Mouse (Mus musculus): ENCODE results near the gene Bean1. TPM values are rescaled to one million over a fixed set of nuclear protein-coding genes. Genes with fewer than 3 reads are reported as not detected.

Bean1 gene
- polyA plus RNA-seq, 2 experiments: 1.7 to 4.5 TPM

DNA sequence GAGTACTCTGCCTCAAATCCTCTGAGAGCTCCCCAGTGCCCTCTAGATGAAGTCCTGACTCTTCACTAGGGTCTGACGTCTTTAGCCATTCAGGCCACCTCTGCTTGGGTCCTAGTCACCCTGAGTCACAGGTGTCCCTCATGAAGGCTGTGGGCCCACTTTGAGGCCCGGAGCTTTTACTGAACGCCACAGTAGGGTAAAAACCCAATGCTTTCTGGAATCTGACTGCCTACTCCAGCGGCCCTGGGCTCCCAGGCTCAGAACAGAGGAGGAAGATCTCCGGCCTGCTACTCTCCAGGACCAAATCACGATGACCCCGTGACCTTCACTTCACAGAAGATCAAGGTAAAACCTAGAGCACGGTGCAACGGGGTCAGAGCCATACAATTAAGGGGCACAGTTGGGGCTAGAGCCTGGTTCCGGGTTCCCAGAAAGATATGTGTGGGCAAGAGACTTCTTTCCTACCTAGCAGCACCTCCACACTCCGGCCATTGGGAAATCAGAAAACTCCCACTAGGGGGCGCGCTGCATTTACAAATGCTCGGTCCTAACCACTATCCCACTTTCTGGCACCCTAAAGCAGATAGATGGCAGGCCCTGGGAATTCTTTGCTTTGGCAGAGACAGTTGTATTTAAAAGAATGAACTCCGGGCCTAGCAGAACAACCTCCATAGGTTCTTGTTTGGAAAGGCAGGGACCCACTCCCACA is 24.1 kb upstream of the Bean1 start:
- peak; percentile 72 for ATAC-seq (ENCODE audit: low FRiP score, low read depth)

DNA sequence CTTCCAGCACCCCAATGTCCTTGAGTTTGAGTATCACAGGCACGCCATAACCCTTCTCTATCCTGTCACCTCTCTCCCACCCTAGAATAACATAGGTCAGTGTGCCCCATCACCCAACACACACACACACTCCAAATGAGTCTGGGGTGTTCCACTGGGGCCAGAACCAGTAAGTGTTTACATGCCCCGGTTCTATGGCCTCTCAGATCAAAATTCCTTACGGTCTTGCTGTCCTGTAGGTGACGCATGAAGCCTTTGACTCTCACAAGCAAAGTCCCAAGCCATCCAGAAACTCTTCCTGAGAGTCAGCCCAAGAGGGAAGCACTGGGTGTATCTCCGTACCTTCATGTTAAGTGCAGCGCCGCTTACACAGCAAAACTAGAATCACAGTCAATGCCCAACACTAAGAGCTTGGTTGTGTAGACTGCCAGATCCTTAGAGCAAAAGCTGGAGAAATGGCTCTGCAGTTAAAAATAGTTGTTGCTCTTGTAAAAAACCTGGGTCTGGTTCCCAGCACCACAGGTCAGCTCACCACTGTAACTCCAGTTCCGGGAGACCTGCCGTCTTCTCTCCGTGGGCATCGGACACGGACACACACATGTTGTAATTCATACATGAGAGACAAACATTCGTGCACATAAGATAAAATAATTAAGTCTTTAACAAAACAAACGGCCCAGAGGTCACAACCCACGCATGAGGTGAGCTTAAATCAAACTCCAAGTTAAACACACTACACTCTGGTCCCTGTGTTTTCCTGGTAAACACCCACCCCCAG is 23.3 kb upstream of the Bean1 start:
- no peaks in the 10 kb centered on the region for H3K9me3 ChIP-seq (ENCODE audit: control insufficient read depth, low read length)
- 89% methylated on average over 15 of the region's 15 CpGs for WGBS
- no peaks in the 10 kb centered on the region for H3K4me1 ChIP-seq (ENCODE audit: control insufficient read depth, insufficient read depth, low read length)
- DNase-seq (ENCODE audit: low spot score) (no peak), ATAC-seq (ENCODE audit: low FRiP score, low read depth) (0 out of 2 replicates have a peak, but pooled peaks have one; percentile 11)
- H3K27ac ChIP-seq (replicated peaks; ENCODE audit: low read depth, low read length): no peak overlapping the region
- no peak overlapping the region for H3K4me3 ChIP-seq (replicated peaks; ENCODE audit: low read length)
- no peaks in the 10 kb centered on the region for H3K27me3 ChIP-seq (ENCODE audit: control insufficient read depth, insufficient read depth, low read length)
- no peak for TF ChIP-seq POLR2A (IDR thresholded peaks at IDR 0.05; ENCODE audit: borderline replicate concordance, extremely low read depth, insufficient read depth, insufficient read length)
- no peaks in the 10 kb centered on the region for H3K36me3 ChIP-seq (ENCODE audit: control insufficient read depth, insufficient read depth, low read length)
- no peak overlapping the region for H3K9ac ChIP-seq (ENCODE audit: low read depth, low read length, severe bottlenecking)
- no peak overlapping the region for H3K4me2 ChIP-seq (replicated peaks; ENCODE audit: low read depth, low read length, severe bottlenecking)

More for the DNA sequence above, 24.1 kb upstream of the Bean1 start:
- no peak for TF ChIP-seq POLR2A (IDR thresholded peaks at IDR 0.05; ENCODE audit: borderline replicate concordance, extremely low read depth, insufficient read depth, insufficient read length)
- no peak overlapping the region for H3K4me2 ChIP-seq (replicated peaks; ENCODE audit: low read depth, low read length, severe bottlenecking)
- H3K27me3 ChIP-seq (ENCODE audit: control insufficient read depth, insufficient read depth, low read length): no peaks in the 10 kb centered on the region
- no peak overlapping the region for H3K27ac ChIP-seq (replicated peaks; ENCODE audit: low read depth, low read length)
- no peaks in the 10 kb centered on the region for H3K9me3 ChIP-seq (ENCODE audit: control insufficient read depth, low read length)
- no peaks in the 10 kb centered on the region for H3K36me3 ChIP-seq (ENCODE audit: control insufficient read depth, insufficient read depth, low read length)
- H3K4me1 ChIP-seq (ENCODE audit: control insufficient read depth, insufficient read depth, low read length): no peaks in the 10 kb centered on the region
- no peak overlapping the region for H3K4me3 ChIP-seq (replicated peaks; ENCODE audit: low read length)
- 27% methylated on average over 15 of the region's 15 CpGs for WGBS
- peak; percentile 66 for DNase-seq (ENCODE audit: low spot score)
- H3K9ac ChIP-seq (ENCODE audit: low read depth, low read length, severe bottlenecking): no peak overlapping the region

DNA sequence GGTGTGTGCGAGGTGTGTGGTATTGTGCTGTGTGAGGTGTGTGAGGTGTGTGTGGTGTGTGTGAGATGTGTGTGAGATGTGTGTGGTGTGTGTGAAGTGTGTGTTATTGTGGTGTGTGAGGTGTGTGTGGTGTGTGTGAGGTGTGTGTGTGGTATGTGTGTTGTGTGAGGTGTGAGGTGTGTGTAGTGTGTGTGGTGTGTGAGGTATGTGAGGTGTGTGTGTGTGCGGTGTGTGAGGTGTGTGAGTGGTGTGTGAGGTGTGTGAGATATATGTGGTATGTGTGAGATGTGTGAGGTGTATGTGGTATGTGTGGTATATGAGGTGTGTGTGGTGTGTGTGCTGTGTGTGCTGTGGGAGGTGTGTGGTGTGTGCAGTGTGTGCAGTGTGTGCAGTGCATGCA is 22.3 kb upstream of the Bean1 start:
- Histone ChIP-seq H3K9me3 (ENCODE audit: control insufficient read depth, low read length) (no peaks in the 10 kb centered on the region), H3K27me3 (ENCODE audit: control insufficient read depth, insufficient read depth, low read length) (no peaks in the 10 kb centered on the region), H3K4me3 (replicated peaks; ENCODE audit: low read length) (no peak overlapping the region), H3K36me3 (ENCODE audit: control insufficient read depth, insufficient read depth, low read length) (no peaks in the 10 kb centered on the region), H3K4me1 (ENCODE audit: control insufficient read depth, insufficient read depth, low read length) (no peaks in the 10 kb centered on the region), H3K4me2 (replicated peaks; ENCODE audit: low read depth, low read length, severe bottlenecking) (no peak overlapping the region), H3K27ac (replicated peaks; ENCODE audit: low read depth, low read length) (no peak overlapping the region), H3K9ac (ENCODE audit: low read depth, low read length, severe bottlenecking) (no peak overlapping the region)
- no peak for TF ChIP-seq POLR2A (IDR thresholded peaks at IDR 0.05; ENCODE audit: borderline replicate concordance, extremely low read depth, insufficient read depth, insufficient read length)
- DNase-seq (ENCODE audit: low spot score) (no peak), ATAC-seq (ENCODE audit: low FRiP score, low read depth) (no peak)
- 96% methylated on average over 2 of the region's 2 CpGs for WGBS

DNA sequence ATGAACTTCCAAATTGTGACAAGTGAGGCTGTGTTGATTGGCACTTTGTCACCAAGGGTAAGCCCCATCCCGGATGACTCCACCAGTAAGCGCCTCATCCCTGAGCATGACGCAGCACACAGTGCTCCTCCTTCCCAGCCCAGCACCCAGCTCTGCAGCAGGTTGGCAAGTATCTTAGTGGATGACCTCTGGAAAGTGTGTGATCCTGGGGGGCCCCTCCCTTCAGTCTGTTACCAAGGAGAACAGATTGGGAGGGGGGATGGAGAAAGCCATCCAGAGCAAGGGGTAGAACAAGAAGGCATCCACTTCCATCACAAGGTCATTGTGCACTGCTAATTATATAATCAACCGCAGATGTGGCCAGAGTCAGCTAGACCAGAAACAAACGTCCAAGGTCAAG is 9.5 kb upstream of the Bean1 start:
- Histone ChIP-seq H3K4me2 (replicated peaks; ENCODE audit: low read depth, low read length, severe bottlenecking) (no peak overlapping the region), H3K9ac (ENCODE audit: low read depth, low read length, severe bottlenecking) (no peak overlapping the region), H3K36me3 (ENCODE audit: control insufficient read depth, insufficient read depth, low read length) (no peaks in the 10 kb centered on the region), H3K27me3 (ENCODE audit: control insufficient read depth, insufficient read depth, low read length) (no peaks in the 10 kb centered on the region), H3K4me1 (ENCODE audit: control insufficient read depth, insufficient read depth, low read length) (no peaks in the 10 kb centered on the region), H3K9me3 (ENCODE audit: control insufficient read depth, low read length) (no peaks in the 10 kb centered on the region), H3K4me3 (replicated peaks; ENCODE audit: low read length) (no peak overlapping the region), H3K27ac (replicated peaks; ENCODE audit: low read depth, low read length) (no peak overlapping the region)
- ATAC-seq (ENCODE audit: low FRiP score, low read depth) (no peak), DNase-seq (ENCODE audit: low spot score) (no peak)
- WGBS: 64% methylated on average over 5 of the region's 5 CpGs
- no peak for TF ChIP-seq POLR2A (IDR thresholded peaks at IDR 0.05; ENCODE audit: borderline replicate concordance, extremely low read depth, insufficient read depth, insufficient read length)

DNA sequence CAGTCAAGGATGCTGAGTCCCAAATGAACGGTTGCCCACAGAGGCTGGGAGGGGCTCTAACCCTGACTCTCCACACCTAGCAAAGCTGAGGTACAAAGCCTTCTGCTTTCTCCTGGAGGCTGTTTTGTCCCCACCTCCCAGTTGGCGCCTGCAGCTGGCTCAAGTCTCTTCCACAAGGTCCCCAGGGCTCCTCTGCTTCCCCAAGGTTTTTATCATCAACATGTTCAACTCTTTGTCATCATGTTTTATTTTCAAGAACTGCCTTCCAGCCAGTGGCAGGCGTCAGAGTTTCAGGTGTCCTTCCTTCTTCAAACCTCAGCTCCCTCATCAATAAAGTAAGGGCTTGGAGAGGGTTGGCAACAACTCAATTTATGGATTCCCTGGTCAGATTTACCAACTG is 781 bp upstream of the Bean1 start:
- ATAC-seq (ENCODE audit: low FRiP score, low read depth) (no peak), DNase-seq (ENCODE audit: low spot score) (no peak)
- TF ChIP-seq POLR2A (IDR thresholded peaks at IDR 0.05; ENCODE audit: borderline replicate concordance, extremely low read depth, insufficient read depth, insufficient read length): no peak
- no peak overlapping the region for H3K4me2 ChIP-seq (replicated peaks; ENCODE audit: low read depth, low read length, severe bottlenecking)
- H3K9me3 ChIP-seq (ENCODE audit: control insufficient read depth, low read length): no peaks in the 10 kb centered on the region
- H3K27ac ChIP-seq (replicated peaks; ENCODE audit: low read depth, low read length): no peak overlapping the region
- no peaks in the 10 kb centered on the region for H3K36me3 ChIP-seq (ENCODE audit: control insufficient read depth, insufficient read depth, low read length)
- no peak overlapping the region for H3K9ac ChIP-seq (ENCODE audit: low read depth, low read length, severe bottlenecking)
- WGBS: 68% methylated on average over 3 of the region's 3 CpGs
- H3K4me1 ChIP-seq (ENCODE audit: control insufficient read depth, insufficient read depth, low read length): no peaks in the 10 kb centered on the region
- H3K4me3 ChIP-seq (replicated peaks; ENCODE audit: low read length): no peak overlapping the region
- H3K27me3 ChIP-seq (ENCODE audit: control insufficient read depth, insufficient read depth, low read length): peaks cover 50% of the 10 kb centered on the region
